Mouse (Mus musculus) megakaryocyte, adult 5-6 weeks (primary cell): ENCODE results near the gene E030018B13Rik. TPM values are rescaled to one million over a fixed set of nuclear protein-coding genes. Genes with fewer than 3 reads are reported as not detected.

Experiments
- ATAC-seq: 2 replicates; pipeline ENCODE4 v1.8.0; 2016; ENCODE audit warnings: mild to moderate bottlenecking, inconsistent platforms; ENCODE audit not compliant: poor library complexity, severe bottlenecking
- total RNA-seq, 2 experiments: library from RNA; stranded (forward) in 1 of 2; stranded (reverse) in 1 of 2; fragments of 153-499, 151-499 nt in 1 of 2; fragments of 221-1000, 200-1000 nt in 1 of 2; gene quantifications; 2 replicates each; pipeline versions ENCODE4 v1.2.3 to v1.2.4; 2015 to 2017

E030018B13Rik gene
- total RNA-seq, 2 experiments from 2014 or later = not detected

DNA sequence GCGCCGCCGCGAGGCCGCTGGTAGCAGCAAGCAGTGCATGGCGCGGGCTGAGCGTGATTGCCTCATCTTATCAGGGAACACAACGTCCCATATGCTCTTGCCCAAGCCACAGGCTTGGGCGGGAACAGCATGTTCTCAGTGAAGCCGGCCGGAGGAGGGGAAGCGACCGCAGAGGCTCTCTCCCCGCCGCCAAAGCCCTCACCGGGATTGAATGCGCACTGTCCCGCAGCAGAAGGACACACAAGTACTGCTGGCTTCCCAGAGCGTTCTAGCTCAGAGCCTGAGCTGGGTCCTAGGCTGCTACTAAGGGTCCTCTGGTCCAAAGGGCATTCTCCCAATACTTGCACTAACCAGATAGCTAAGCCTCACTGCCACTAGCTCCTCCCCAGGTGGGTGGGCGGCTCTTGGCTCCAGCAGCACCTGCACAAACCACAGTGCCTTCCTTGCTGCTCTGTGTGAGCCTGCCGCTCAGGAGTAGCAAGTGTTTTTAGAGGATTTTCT is 19.6 kb upstream of the E030018B13Rik start:
- ATAC-seq = peak; percentile 90

DNA sequence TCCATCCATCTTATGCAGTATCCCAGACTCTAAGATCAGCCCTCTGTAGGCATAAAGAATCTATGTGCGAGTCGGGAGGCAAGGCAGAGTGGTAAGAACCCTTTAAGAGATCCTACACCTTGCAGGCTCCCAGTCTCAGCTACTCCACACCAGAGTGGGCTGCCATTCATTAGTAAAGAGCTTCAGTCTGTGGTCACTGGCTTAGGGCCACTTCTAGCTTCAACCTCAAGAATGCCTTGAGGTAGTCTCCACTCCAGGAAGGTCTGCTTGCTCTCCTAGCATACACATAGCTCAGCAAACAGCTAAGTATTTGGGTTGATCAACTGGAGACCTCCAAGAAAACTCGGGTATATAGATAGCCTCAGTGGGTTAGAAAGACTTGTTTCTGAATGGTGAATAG is 19.0 kb upstream of the E030018B13Rik start:
- no peak for ATAC-seq

DNA sequence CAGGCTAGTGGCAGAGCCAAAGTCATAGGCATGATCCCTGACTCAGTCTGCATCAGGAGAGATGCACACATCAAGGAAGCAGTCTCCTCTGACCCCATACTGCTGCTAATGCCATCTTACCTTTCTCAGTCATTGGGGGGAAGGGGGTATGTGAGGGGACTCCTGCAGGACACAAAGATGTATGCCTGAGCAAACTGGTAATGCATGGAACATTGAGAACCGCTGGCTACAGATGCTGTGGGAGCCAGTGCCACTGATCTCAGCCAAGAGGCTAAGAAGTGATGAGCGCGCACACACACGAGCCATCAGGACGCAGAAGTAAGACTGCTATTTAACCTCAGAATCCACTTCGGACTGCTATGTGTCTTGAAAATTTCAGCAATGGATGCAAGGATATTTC is 18.5 kb upstream of the E030018B13Rik start:
- ATAC-seq = no peak

DNA sequence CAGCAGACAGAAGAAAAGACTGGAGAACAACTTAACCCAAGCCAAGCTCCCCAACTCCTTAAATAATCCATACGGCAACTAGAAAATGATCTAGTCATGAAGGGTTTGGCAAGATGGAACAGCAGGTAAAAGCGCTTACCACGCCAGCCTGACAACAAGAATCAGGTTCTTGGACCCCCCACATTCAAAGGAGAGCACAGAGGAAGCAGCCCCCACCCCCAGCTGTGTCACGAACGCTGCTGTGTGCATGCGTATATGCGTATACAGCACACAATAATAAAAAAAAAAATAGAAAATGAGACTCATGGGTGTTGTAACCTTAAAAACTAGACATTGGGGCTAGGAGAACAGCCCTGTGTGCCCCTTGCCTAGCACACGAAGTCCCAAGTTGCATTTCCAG is 16.7 kb upstream of the E030018B13Rik start:
- no peak for ATAC-seq

DNA sequence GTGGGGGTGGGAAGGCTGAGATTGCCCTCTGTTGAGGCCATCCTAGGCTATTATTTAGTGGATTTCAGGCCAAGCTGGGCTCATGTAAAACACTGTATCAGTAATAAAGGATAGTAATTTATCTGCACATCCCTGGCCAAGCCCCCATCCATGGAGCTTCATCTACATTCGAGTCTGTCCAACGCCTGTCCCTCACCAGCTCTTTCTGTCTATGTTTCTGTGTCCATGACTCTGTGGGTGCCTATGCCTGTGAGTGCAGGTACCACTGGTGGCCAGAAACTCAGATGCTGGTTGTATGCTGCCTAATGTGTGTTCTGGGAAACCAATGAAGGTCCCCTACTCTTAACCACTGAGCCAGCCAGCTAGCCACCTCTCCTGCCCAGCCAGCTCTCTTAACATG is 16.2 kb upstream of the E030018B13Rik start:
- no peak for ATAC-seq

DNA sequence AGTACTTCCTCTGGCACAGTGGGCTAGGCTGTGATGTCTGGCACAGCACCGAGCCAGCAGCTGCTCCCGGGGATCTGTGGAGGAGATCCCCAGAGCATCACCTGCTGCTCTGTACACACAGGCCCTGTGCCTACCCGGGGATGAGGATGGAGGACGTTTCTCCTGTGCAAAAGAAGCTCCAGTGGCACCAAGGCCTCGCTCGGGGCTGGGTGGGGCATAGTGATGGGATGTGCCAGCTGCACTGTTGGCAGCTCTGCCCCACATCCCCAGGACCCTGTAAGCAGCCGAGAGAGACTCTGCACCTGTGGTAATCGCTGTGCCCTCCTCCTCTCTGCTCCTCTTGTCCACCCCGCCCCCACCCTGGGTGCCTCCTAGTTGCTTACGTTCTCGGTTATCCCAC is 15.3 kb upstream of the E030018B13Rik start:
- no peak for ATAC-seq

DNA sequence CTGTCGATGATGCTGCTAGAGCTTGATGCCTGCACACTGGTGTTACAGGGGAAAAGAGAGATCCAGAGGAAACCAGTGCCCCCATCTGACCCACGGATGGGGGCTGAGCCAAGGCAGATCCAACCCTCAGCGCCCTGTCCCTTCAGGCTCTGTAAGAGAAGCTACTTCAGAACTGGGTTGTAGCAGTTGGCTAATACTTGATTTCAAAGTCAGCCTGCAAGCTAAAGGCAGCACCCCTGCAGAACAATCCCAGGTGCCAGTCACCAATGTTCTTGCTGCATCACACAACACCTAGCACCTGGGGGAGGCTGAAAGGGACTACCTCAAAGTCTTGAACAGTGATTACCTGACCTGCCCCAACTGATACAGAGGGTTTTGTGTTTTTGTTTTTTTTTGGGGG is 14.7 kb upstream of the E030018B13Rik start:
- no peak for ATAC-seq

DNA sequence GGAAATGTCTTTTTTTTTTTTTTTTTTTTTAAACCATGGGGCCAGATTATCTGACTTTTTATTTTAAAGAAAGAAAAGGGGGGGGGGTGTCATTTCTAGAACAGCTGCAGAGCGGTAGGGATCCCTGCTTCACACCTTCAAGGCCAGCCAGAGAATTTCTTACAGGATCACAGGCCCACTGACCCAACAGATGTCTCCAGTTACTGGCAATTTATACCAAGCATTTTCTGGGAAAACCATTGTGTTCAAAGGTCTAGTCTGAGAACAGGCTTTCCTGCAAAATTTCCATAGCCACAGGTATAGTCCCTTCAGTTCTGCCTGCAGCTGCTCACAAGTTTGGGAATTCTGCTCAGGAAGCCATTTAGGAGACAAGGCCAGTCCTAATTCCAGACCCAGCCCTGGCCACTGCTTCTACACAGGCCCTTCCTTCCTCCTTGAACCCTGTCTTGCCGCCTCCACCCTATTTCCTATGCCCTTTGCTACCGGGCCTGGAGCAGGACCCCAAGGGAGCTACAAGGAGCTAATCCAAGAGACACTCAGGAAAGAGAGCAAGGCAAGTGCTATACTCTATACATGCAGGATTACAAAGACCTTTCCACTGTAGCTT is 13.9 kb upstream of the E030018B13Rik start:
- ATAC-seq = no peak

DNA sequence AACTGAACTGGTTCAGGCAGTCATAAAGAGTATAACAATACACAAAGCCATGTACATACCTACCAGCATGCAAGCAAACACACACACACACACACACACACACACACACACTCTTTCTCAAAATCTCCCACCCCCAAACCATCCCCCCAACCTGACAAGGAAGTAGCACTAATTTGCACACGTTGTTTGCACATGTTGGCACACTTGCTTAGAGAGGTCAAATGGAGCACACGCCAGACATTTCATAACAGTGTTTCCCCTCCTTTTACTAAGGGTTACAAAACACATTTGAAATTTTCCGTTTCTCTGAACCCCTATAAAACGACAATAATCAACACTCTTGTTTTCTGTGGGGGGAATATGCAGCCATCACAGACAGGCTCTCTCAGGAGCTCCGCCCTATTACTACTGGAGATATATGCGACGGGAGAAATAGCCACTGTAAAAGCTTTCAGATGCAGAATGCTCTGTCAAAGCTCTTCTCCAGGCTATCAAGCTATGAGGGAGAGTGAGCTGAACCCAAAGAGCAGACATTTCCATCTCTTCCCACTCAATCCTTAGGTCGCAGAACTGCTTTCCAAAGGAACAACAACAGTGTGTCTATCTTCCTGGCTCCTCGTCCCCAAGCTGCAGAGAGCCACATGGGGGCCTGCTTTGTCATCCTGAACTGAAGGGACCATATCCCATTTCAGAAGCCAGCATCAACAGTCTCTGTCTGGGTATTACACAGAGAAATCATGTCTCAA is 12.8 kb upstream of the E030018B13Rik start:
- peak; percentile 55 for ATAC-seq

DNA sequence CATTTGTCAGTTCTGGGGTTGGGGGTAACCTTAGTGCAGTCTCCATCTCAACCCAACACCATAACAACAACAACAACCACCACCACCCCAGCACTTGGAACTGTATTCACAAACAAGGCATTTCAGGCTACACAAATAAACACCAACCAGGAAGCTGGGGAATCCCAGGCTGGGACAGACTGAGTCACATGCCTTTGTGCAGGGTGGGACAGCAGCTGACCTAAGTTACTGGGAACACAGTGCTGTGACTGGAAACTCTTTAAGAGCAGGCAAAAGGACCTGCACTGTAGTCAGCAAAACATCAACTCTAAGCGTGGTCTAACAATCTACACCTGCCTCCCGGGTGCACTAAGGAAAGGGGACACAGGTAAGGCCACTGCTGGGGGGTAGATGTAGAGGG is 11.5 kb upstream of the E030018B13Rik start:
- no peak for ATAC-seq

DNA sequence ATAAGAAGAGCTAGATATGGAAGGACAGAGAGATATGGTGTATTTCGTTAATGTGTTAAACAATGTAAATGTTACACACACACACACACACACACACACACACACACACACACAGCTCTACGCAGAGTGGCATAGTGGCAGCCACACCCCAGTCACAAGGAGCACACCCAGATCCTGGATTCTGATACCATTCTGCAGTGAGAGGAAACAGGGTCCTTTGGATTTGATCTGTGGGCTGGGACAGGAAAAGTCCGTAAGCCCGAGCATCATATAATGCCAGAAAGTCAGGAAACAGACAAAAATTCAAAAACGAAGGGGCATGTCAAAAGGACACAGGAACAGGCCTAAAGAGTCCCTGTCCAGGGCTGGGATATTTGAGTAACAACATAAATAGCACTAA is 11.0 kb upstream of the E030018B13Rik start:
- ATAC-seq = no peak

DNA sequence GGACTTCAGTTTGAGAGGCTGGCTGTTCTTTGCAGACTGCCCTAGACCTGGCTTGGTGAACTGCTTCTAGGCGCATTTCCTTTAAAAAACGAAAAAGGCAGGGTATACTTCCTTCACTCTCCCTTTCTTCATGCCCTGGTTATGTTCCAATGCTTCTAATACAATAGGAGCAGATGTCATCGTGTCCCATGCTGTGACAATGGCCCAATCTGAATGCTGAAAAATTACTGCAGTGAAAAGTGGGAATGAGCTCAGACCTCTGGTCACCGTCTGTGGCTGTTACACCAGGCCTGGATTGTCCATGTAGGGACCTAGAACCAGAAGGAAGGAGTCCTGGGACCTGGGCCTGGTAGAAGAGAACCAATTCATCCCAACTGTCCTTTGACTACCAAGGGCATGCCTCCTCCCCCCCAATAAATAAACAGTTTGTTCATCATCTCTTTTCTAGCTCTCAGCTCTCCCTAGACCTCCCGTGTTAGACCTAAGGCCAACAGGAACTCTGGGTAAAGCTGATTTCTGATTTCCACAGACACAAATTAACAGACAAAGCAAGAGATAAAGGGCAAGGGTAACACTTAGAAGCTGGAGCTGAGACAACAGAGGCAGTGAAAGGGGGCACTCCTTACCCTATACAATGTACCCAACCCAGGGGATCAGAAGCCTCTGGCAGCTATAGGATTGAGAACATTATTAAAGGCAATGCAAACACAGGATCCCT is 8.7 kb upstream of the E030018B13Rik start:
- ATAC-seq = no peak

DNA sequence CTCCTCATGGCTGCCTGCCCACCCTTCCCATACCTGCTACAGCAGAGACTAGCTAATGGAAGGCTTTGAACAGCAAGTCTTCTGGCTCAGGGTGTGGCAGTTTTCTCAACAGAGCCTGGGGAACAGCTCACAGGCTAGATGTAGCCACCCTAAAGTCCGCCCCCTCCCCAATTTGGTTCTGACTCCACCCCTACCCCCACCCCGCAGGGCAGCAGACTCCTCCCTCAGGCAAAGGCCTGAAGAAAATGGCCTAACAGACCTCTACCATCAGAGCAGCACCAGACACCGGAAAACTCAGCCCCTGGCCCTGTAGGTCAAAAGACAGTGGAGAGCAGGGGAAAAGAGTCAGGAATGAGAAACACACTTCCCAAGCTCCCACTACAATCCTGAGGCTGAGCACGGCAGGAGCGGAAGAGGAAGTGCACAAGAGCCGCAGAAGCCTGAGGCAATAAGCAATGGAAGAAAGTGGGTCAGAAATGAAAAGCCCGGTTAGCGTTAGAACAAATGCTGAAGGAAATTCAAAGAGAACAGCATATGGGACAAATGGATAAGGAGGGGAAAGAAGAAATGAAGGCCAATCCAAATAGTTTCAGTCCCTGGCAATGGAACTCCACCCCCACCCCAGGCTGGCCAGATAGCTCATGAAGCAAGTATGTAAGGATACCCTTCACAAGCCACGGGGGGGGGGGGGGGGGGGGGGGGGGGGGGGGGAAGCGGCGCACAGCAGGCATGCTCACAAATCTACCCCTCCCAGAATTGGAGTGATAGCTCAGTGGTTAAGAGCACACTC is 8.0 kb upstream of the E030018B13Rik start:
- no peak for ATAC-seq

DNA sequence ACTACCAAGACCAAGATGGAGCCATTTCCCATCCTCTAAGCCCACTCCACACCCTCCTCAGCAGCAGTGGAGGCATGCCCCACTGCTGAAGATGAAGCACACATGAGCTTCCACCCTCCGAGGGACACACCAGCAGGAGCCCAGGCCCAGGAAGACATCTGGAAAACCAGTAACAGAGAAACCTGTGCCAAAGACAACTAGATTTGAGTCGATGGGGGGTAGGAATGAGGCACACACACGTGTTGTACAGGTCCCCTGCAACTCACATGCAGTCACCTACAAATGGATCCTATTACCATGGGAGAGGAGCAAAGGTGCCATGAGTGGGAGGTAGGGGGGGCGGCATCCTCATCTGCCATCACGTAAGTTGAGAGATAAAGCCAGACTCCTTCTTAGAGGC is 6.4 kb upstream of the E030018B13Rik start:
- no peak for ATAC-seq

DNA sequence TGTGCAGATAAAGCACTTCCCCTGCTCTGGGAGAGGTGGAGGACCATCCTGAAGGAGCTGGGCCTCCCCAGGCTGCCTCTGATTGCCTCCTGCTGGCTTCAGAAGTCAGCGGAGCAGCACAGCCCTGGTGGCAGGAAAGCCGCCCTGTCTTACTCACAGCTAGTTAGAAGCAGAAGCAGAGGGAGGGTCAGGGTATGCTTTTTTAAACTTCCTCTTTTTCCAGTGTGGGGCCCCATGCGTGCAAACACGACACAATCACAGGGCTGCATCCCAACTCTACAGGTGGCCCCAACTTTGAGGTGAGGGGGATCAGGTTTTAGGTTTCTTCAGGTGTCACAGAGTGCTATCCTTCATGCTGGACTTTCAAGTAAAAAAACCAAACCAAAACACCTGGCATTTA is 5.7 kb upstream of the E030018B13Rik start:
- ATAC-seq = peak; percentile 59

DNA sequence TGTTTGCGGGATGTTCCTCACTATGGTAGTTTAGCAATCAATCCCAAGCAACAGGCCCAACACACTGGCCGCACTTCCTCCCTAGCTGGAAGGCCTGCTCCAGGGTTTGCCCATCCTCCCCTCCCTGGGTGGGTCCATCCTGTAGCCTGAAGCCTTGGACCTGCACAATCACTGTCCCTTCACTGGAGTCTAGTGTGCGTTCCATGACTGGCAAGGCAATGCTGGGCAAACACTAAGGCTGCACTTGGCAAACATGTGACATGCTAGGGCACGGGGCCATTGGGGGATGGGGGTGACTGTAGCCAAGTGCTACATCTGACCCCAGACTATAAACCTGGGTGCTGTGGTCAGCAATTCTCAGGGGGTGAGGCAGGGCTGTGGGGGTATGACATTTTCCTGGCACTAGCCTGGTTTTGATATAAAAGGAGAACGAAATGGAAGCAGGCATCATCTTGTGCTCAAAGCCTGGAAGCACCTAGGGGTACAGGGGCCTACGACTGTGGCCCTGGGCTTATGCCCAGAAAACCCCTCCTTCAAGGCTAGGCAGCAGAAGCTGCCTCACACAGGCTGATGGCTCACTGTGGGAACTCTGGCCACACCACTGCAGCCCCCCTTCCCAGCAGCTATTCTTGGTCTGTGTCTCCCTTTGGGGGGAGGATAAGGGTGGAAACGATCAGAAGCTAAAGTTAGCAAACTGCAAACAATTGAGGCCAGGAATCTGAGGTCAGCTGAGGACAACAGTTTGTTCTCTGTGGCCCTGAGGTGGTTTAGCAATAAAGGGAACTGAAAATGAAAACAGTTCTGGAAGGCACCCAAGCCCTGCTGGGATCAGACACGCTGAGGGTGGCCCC is 5.0 kb upstream of the E030018B13Rik start:
- peak; percentile 58 for ATAC-seq

DNA sequence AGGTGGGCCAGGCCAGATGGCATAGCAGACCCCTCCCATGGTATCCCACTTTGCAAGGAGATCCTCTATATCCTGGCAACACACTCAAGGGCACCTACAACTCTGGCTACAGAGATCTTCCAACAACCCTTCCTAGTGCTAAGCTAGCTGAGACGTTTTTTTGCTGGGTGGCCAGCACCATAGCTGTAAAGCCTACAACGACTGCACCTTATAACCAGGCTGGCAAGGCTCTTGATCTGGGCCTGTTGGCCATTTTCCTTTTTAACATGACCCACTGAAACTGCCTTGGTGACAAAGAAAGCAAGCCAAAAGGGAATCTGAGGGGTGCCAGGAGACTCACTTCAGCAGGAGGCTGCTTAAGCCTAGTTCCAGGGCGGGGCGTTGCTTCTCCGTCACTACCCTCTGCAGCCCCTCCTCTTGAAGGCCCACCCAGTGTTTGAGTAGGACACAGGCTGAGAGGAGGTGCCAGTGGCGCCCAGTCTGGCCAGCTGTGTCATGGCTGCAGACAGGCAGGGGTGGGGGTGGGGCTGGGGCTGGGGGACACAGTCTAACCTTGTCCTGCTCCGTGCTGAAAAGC is 4.3 kb upstream of the E030018B13Rik start:
- ATAC-seq = peak; percentile 33

DNA sequence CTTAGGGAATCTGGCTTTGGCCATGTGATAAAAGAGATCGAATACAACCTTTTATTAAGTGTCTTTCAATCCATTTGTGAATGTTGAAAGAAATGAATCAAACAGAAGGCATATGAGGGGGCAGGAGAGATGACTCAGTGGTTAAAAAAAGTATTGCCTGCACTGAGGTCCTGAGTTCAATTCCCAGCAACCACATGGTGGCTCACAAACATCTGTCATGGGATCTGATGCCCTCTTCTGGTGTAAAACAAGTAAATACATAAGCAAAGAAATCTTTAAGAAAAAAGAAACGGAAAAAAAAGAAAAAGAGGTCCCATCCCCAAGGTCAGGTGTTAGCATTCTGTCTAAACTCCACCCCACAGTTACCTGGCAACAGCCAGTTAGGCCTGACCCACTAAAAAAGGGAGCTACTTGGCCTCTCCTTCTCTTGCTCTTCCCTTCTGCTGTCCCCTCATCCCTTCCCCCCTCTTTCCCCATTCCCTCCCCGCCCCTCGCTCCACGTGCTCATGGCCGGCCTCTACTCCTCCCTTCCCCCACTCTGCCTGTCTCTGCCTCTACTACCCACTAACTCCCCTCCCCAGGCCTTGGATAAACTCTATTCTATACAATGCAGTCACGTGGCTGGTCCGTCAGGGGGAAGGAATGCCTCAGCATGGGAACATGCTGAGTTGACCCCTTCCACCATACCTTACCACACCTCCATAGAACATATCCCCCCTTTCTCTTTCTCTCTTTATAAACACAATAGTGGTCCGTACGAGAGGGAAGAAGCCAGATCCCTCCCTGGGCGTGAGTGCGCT is 3.5 kb upstream of the E030018B13Rik start:
- ATAC-seq = no peak
